Mouse (Mus musculus) lung, postnatal 4 days (tissue): ENCODE measurements around the gene Efemp2.

Source experiments
- DNase-seq, 2 experiments: peaks; one replicate each; pipeline ENCODE4 v3.0.0; 2021

Efemp2 gene

DNA sequence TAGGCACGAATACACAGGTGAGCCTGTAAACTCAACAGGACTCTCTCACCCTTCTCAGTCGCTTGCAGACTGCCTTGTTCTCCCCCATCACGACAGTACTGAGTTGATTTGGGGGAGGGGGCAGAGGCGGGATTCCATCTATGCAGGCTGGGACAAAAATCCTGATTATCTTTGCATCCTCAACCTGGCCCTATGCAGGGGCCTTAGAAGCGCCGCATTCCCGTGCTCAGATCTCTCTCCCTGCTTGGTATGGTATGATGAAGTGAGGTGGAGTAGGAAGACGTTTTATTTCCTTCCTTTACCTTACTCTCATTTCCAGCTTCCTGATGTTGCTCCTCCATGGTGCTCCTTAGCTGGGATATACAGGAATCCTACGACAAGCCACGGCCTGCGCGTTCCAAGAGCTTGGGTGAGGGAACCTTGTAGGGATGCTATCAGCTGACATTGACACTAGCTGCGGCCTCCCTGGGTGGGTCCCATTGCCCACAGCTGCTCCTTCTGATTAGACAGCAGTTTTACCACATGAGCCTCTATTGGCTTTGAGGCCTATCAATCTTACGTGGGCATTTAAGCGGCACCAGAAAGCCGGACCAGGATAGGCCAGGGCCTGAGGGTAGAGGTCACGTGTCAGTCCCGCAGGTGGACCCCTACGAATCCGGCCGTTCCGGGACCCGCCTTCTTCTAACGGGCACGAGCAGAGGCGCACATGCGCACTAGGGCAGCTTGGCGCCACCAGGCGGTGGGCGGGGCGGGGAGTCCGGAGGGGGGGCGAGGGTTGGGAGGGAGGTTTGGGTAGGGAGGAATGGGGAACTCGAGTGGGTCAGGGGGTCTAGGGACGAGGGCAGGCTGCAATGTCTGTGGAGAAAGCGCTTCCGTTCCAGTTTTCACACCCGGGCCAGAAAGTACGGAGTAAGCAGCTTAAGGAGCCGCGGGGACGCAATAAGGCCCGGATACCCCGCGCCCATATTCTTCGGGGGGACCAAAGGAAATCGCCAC, 36.6 kb downstream of the Efemp2 start, which contains the start of gene Snx32:
TSS of gene Snx32 (minus strand) at position 508 of the 996 bp plus-strand sequence.
- peak; percentile 97 to 99 for DNase-seq

DNA sequence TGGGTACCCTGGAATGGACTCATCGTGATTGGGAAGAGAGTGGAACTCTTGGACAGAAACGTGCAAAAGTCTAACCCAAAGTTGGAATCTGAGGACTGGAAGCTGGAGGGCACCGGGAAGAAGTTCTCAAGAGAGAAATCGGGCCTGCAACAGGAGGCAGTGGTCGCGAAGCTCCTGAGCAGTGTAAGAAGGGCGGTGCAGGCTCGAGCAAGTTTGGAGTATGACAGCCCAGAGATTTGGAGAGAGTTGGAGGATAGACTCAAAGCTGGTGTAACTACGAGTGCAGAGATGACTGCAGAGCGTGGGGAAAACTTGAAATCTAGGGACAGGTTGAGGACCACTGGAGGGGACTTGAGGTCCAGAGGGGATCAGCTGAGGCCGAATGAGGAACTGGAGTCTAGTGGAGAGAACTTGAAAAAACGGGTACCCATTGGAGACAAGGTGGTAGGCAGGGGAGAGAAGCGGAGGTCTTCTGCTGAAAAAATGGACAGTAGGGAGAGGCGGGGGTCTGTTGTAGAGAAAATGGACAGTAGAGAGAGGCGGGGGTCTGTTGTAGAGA, 37.4 kb downstream of the Efemp2 start:
- DNase-seq: no peak

DNA sequence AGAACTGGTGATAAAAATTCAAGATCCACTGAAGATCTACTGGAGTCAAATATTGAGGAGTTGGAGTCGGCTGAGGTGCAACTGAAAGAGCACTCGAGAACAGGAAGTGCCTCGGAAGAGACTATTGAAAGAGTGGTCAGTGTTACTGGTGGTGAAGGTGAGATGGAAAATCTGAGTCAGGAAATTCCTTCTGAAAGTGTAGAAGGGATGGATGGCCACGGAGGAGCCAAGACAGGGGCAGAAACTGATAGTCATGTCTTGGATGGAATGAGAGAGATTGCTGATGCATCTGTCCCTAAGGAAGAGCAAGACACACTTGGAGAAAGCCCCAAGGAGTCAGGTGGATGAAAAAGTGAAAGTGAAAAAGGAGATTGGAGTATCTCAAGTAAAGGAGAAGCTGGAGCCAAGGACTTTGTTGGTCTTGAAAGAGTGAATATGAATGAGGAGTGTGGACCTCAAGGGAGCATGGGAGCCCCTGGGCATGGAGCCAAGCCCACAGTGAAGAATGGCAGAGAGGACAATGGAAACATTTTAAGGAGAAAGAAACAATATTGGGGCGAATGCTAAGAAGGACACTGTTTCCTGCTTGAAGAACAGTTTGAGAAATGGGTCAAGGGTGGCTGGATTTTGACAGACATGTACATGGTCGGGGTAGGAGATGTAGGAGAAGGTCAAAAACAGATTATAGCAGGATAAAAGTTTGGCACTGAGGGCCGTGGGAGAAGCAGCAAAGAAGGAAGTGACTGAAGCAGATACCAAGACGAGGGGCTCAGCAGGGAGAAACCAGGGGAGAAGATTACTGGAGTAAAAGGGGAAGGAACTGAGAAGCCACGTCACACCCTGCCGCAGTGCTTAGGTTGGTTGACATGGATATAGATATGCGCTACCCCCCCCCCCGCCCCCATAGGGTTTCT, 38.6 kb downstream of the Efemp2 start:
- no peak for DNase-seq

DNA sequence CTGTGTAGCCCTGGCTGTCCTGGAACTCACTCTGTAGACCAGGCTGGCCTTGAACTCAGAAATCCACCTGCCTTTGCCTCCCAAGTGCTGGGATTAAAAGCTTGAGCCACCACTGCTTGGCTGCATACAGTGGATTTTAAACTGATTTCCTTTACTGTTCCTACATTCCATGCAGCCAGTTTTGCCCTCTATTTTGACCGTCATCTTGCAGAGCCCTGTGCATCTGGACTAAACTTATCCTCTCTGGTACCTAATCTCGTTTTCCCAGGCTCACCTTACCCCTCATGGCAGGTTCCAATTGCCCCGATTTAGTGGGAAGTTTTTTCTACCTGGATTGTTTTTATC, 39.2 kb downstream of the Efemp2 start:
- DNase-seq: no peak

DNA sequence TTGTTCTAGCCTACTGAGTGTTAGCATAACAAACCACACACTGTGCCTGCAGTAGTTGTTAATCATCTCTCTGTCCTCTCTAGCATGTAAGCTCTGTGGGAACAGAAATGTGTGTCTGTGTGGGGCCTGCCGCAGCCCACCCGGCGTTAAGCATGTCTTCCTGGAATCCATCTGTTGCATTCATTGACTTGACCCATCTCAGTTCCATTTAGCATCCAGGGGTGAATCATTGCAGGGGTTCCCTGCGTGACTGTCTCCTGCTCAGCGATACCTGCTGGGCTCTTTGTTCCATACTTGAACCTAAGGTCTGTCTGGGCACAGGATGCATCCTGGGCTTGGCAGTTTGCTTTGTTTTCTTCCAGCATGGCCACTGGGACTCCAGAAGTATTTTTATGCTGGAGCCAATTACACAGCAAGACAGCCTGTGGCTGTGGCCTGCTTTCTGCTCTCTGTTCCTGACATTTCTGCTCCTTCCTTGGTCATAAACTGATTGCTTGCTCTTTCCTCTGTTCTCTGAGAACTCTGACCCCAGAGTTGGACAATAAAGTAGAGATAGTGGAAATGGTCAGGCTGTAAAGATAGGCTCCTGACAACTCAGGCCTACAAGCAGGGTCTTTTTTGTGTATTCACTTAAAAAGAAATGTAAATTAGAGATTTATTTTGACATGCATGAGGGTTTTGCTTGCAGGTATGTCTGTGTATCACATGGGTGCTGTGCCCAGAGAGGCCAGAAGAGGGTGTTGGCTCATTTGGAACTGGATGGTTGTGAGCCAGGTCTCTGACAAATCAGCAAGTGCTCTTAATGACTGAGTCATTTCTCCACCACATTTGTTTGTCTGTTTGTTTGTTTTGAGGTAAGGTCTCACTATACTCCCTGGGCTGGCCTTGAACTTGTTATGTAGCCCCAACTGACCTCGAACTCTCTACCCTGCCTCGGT, 42.4 kb downstream of the Efemp2 start:
- DNase-seq: no peak

DNA sequence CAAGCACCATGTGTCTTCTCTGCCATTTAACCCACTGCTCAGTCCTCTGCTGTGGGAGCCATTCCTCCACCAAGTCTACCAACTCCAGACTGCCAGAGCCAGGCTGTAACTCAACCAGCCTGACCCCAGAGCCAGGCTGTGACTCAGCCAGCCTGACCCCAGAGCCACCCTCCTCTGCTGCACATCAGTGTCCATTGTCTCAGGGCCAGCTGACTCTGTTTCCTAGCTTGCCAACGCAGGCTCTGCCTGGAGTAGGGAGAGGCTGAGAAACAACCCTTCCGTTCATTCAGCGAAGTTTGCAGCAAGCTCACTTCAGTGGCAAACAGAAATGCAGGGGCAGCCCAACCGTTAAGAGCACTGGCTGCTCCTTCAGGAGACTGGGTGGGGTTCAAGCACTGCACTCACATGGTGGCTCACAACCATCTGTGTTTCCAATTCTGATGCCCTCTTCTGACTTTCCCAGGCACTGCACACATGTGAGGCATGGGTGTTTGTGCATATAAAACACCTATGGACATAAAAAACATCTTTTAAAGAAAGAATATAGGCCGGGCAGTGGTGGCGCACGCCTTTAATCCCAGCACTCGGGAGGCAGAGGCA, 43.3 kb downstream of the Efemp2 start:
- no peak for DNase-seq

DNA sequence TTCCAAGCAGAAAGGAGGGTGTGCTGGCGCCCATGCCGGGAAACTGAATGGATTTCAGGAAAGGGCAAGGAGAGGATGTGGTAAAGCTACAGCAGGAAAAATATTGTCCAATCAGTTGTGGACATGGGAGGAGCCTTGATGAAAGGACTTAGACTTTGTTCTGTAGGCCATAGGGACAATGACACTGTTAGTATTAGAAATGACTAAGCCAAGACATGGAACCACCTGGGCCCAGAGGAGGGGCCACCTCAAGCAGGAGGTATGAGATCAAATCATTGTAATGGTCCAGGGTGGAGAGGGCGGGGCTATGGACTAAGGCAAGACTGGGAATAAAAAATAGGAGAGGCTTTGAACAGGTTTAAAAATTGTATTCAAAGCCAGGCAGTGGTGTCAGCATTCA, 45.0 kb downstream of the Efemp2 start:
- no peak for DNase-seq

DNA sequence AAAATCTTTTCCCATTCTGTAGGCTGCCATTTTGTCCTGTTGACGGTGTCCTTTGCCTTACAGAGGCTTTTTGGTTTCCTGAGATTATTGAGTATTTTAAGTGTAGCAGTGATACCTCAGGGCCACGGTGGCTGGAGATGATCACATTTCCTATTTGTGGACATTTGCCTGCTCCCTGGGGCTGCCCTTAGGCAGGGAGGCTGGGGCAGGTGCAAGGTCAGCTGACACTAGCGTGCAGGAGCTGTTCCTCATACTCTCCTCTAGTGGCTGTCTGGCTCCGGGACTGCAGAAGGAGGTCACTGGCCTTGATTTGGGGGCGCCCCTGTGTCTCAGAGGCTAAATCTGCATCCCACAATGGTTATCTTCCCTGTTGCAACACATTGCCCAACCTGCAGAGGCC, 51.5 kb downstream of the Efemp2 start:
- DNase-seq: no peak

DNA sequence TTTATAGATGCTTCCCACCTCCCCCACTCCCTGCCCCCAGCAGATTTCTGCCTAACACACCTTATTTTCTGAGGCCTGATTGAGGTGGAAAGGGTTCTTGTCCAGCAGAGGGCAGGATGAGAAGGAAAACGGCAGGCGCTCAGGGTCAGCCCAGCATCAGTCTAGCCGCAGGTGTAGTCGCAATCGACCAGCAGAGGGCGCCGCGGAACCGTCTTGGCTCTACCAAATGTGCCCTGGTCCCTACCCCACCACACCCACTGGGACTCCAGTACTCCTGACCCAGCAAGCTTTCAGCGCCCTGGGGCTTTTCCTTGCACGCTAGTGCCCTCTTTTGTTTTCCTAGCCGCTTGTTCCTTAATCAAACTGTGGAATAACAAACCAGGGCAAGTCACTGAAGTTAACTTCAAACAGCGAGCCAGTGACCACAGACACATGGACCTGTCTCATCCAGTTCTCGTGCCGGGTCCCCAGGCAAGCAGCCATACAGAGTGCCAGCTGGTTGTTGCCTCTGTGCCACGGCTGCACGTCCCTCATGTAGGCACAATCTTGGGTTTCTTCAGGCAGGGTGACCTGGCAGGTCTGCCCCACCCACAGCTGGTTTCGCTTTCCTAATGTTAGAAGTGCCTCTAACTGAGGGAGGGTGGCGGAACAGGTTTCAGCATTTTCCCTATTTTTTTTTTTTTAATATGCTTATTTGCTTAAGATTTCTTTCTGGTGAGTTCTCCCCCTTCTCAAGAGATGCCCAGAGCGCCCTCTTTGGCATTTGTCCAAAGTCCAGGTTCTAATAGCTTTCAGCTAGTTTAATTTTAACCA, 55.8 kb downstream of the Efemp2 start:
- peak; percentile 95 to 98 for DNase-seq

DNA sequence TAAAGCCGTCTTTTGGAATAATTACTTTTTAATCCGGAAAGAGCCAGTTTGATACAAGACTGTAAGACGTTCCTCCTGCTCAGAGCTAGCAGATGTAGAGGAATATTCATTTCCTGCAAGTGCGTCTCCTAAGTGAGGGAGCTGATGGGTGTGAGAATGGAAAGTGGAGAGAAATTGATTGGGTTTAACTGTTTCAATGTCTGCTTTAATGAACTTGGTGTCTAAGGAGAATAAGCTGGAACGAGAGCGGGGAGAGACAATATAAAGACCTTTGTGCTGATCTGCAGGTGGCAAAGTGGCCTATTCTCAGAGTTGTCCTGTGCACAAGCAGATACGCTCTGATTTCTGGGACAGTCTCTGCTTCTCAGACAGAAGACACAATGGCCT, 56.4 kb downstream of the Efemp2 start:
- DNase-seq: no peak
